Mouse (Mus musculus) forebrain, embryonic 15.5 days (tissue): ENCODE measurements around the gene Olfr1284. TPM values are rescaled to one million over a fixed set of nuclear protein-coding genes. Genes with fewer than 3 reads are reported as not detected.
"Not testable (repeated sequence)": the region's sequence is repeated elsewhere in the genome, so short reads cannot be mapped to it uniquely, and the experiment has no call there.

ENCODE experiments used
- ATAC-seq: fragments of 200-750 bp; cut with Nextera tagmentation; replicated peaks from 2 replicates; pipeline ENCODE4 v1.8.0; 2017; ENCODE audit warnings: mild to moderate bottlenecking, moderate TSS enrichment, moderate library complexity
- H3K27ac ChIP-seq: fragments of 300-500 bp; sonication (generic); replicated peaks from 2 replicates; pipeline ENCODE4 v1.5.1; 2015; ENCODE audit warnings: mild to moderate bottlenecking, inconsistent platforms
- H3K27me3 ChIP-seq: fragments of 300-500 bp; sonication (generic); 2 replicates; pipeline ENCODE4 v1.6.1; 2015; ENCODE audit warnings: inconsistent platforms
- H3K36me3 ChIP-seq: fragments of 300-500 bp; sonication (generic); 2 replicates; pipeline ENCODE4 v1.6.1; 2015; ENCODE audit warnings: mild to moderate bottlenecking, inconsistent platforms
- H3K4me1 ChIP-seq: fragments of 300-500 bp; sonication (generic); 2 replicates; pipeline ENCODE4 v1.6.1; 2015; ENCODE audit warnings: inconsistent platforms
- H3K4me2 ChIP-seq: fragments of 300-500 bp; sonication (generic); replicated peaks from 2 replicates; pipeline ENCODE4 v1.6.1; 2015; ENCODE audit warnings: mild to moderate bottlenecking, inconsistent platforms
- H3K4me3 ChIP-seq: fragments of 300-500 bp; sonication (generic); 2 replicates; pipeline ENCODE4 v1.5.1; 2015; ENCODE audit warnings: mild to moderate bottlenecking, inconsistent platforms
- H3K9ac ChIP-seq: fragments of 300-500 bp; sonication (generic); replicated peaks from 2 replicates; pipeline ENCODE4 v1.6.1; 2015; ENCODE audit warnings: mild to moderate bottlenecking, inconsistent platforms
- H3K9me3 ChIP-seq: fragments of 300-500 bp; sonication (generic); 2 replicates; pipeline ENCODE4 v1.6.1; 2016; ENCODE audit warnings: inconsistent platforms
- WGBS: fragments of 180-500 bp; shearing (Covaris S2); methylation state at CpG from one replicate; pipeline ENCODE4 v1.1.7; 2015; ENCODE audit warnings: mixed read lengths; 5-methylcytosine and 5-hydroxymethylcytosine counted together
- polyA plus RNA-seq: library from polyadenylated mRNA; unstranded; fragments of >200 nt; fragmentation: Nextera tagmentation; extraction: Ambion mirVana; gene quantifications from 2 replicates; pipeline ENCODE4 v1.2.1, GENCODE M21; 2015

Olfr1284 gene
- not detected in 2 replicates for polyA plus RNA-seq

DNA sequence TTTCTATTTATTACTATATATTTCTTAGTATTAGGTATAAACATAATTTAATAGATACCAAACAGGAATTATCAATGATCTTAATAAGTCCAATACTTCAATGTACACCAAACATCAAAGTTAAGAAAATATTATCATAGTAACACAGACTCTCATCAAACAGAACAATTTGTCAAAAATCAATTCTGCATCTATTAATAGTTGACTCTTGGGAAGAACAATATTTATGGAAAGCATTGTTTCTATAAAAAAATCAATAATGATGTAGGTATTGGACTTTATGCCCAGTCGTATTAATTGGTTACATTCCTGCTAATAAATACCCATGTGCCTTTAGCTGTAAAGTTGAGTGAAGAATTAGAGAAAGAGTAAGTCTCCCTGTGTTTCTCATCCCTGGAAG, at the start of gene Olfr1284:
Gene Olfr1284, plus strand, starts transcription at position 301 of the 400 bp plus-strand sequence.
- H3K4me3 ChIP-seq = no peak within 1 kb of the TSS
- no peak for ATAC-seq
- H3K4me1 ChIP-seq = no peaks in the 10 kb centered on the region
- H3K27ac ChIP-seq = no peak within 1 kb of the TSS
- H3K4me2 ChIP-seq = no peak within 1 kb of the TSS
- no peaks in the 10 kb centered on the region for H3K27me3 ChIP-seq
- 100% methylated on average over 1 of the region's 1 CpGs for WGBS
- no peaks in the 10 kb centered on the region for H3K36me3 ChIP-seq
- no peaks in the 10 kb centered on the region for H3K9me3 ChIP-seq
- no peak within 1 kb of the TSS for H3K9ac ChIP-seq

GRCm38 (mm10) chr2:111326220-111326619, 49.1 kb upstream of the Olfr1284 start, which contains the start of gene Olfr1281:
Olfr1281 (plus strand) TSS chr2:111326520.
- H3K4me2 ChIP-seq = no peak within 1 kb of the TSS
- H3K27ac ChIP-seq = no peak within 1 kb of the TSS
- H3K9me3 ChIP-seq = no peaks in the 10 kb centered on the region
- H3K4me3 ChIP-seq = no peak within 1 kb of the TSS
- no peaks in the 10 kb centered on the region for H3K27me3 ChIP-seq
- no peaks in the 10 kb centered on the region for H3K36me3 ChIP-seq
- H3K9ac ChIP-seq = no peak within 1 kb of the TSS
- WGBS = 84% methylated on average over 2 of the region's 2 CpGs
- ATAC-seq = no peak
- H3K4me1 ChIP-seq = no peaks in the 10 kb centered on the region

- WGBS = 88% methylated on average over 5 of the region's 5 CpGs
- H3K27ac ChIP-seq, H3K27me3 ChIP-seq, H3K36me3 ChIP-seq, H3K4me1 ChIP-seq, H3K9ac ChIP-seq, ATAC-seq, H3K4me2 ChIP-seq, H3K9me3 ChIP-seq, H3K4me3 ChIP-seq: not testable (repeated sequence)
Observed at GRCm38 (mm10) chr2:111333721-111334120, 41.6 kb upstream of the Olfr1284 start.

- no peak within 1 kb of the TSS for H3K4me3 ChIP-seq
- WGBS = 72% methylated on average over 2 of the region's 2 CpGs
- H3K9me3 ChIP-seq = no peaks in the 10 kb centered on the region
- ATAC-seq = no peak
- H3K4me2 ChIP-seq = no peak within 1 kb of the TSS
- H3K27ac ChIP-seq = no peak within 1 kb of the TSS
- no peaks in the 10 kb centered on the region for H3K4me1 ChIP-seq
- no peak within 1 kb of the TSS for H3K9ac ChIP-seq
- H3K27me3 ChIP-seq = no peaks in the 10 kb centered on the region
- no peaks in the 10 kb centered on the region for H3K36me3 ChIP-seq
Observed at GRCm38 (mm10) chr2:111335976-111336375, 39.3 kb upstream of the Olfr1284 start, which contains the start of gene Olfr1282. Olfr1282 (minus strand) TSS chr2:111336076.

GRCm38 (mm10) chr2:111366490-111366889, 8.8 kb upstream of the Olfr1284 start, which contains the start of gene Olfr1283:
Olfr1283 (plus strand) TSS chr2:111366790.
- H3K4me3 ChIP-seq = no peak within 1 kb of the TSS
- no peak within 1 kb of the TSS for H3K27ac ChIP-seq
- H3K4me2 ChIP-seq = no peak within 1 kb of the TSS
- H3K9me3 ChIP-seq = no peaks in the 10 kb centered on the region
- WGBS = 87% methylated on average over 2 of the region's 2 CpGs
- no peaks in the 10 kb centered on the region for H3K4me1 ChIP-seq
- no peak within 1 kb of the TSS for H3K9ac ChIP-seq
- ATAC-seq = no peak
- H3K36me3 ChIP-seq = no peaks in the 10 kb centered on the region
- H3K27me3 ChIP-seq = no peaks in the 10 kb centered on the region

DNA sequence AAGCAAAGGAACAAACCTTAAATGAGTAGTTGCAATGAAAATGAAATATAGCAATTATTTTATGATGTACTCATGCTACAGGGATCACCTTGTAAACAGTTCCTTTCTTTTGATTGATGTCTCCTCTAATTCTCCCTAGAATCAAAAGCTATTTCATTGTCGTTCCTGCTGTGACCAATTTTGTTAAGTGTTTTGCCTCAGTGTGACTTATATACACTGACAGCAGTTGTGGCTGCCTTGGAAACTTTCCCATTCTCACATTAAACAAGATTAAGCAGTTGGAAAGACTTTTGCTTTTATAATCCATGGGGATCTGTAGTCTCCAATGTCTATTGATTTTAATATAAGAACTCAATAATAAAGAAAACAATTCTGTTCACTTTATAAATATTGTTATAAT, 47.6 kb downstream of the Olfr1284 start, which contains the start of gene Olfr1286:
Gene Olfr1286, minus strand, starts transcription at position 185 of the 400 bp plus-strand sequence.
- no peak within 1 kb of the TSS for H3K4me3 ChIP-seq
- H3K36me3 ChIP-seq = no peaks in the 10 kb centered on the region
- no peak within 1 kb of the TSS for H3K27ac ChIP-seq
- no peak within 1 kb of the TSS for H3K4me2 ChIP-seq
- H3K27me3 ChIP-seq = no peaks in the 10 kb centered on the region
- H3K4me1 ChIP-seq = no peaks in the 10 kb centered on the region
- 72% methylated on average over 1 of the region's 1 CpGs for WGBS
- no peaks in the 10 kb centered on the region for H3K9me3 ChIP-seq
- ATAC-seq = no peak
- H3K9ac ChIP-seq = no peak within 1 kb of the TSS

Other genes with a start within 250 kb of the Olfr1284 start
- gene Gm15130, start 222.6 kb upstream of the Olfr1284 start, polyA plus RNA-seq = not detected in 2 replicates
- gene 4930430A15Rik, start 145.9 kb upstream of the Olfr1284 start, polyA plus RNA-seq = not detected in 2 replicates
- gene Olfr1275, start 140.2 kb upstream of the Olfr1284 start, polyA plus RNA-seq = not detected in 2 replicates
- not detected in 2 replicates for gene Olfr1276, start 121.0 kb upstream of the Olfr1284 start, polyA plus RNA-seq
- gene Olfr1277, start 101.4 kb upstream of the Olfr1284 start, polyA plus RNA-seq = not detected in 2 replicates
- gene Olfr1278, start 85.4 kb upstream of the Olfr1284 start, polyA plus RNA-seq = not detected in 2 replicates
- gene Olfr1279, start 74.9 kb upstream of the Olfr1284 start, polyA plus RNA-seq = not detected in 2 replicates
- gene Olfr1280, start 61.5 kb upstream of the Olfr1284 start, polyA plus RNA-seq = not detected in 2 replicates
- gene Olfr1281, start 49.0 kb upstream of the Olfr1284 start, polyA plus RNA-seq = not detected in 2 replicates
- not detected in 2 replicates for gene Olfr1282, start 39.4 kb upstream of the Olfr1284 start, polyA plus RNA-seq
- gene Olfr1283, start 8.7 kb upstream of the Olfr1284 start, polyA plus RNA-seq = not detected in 2 replicates
- not detected in 2 replicates for gene Olfr1286, start 47.6 kb downstream of the Olfr1284 start, polyA plus RNA-seq
- not detected in 2 replicates for gene Olfr1287, start 73.6 kb downstream of the Olfr1284 start, polyA plus RNA-seq
- not detected in 2 replicates for gene Olfr1288, start 98.6 kb downstream of the Olfr1284 start, polyA plus RNA-seq
- not detected in 2 replicates for gene Olfr1289, start 105.3 kb downstream of the Olfr1284 start, polyA plus RNA-seq
- gene Olfr1290, start 118.3 kb downstream of the Olfr1284 start, polyA plus RNA-seq = not detected in 2 replicates
- gene Olfr1291-ps1, start 121.7 kb downstream of the Olfr1284 start, polyA plus RNA-seq = not detected in 2 replicates
- not detected in 2 replicates for gene Olfr1293-ps, start 149.7 kb downstream of the Olfr1284 start, polyA plus RNA-seq
- gene Olfr1294, start 164.8 kb downstream of the Olfr1284 start, polyA plus RNA-seq = not detected in 2 replicates
- gene Olfr1295, start 194.2 kb downstream of the Olfr1284 start, polyA plus RNA-seq = not detected in 2 replicates